Comparison of ENCODE assay signal across 8 mouse cellular contexts in genomic region chr4:48044491-48045211, GRCm38 (mm10). TPM values are rescaled to one million over a fixed set of nuclear protein-coding genes. Genes with fewer than 3 reads are reported as not detected.
DNase-seq lines count a peak whose midpoint lies in the region; ATAC-seq lines count a peak whose summit lies in the region.

TSS of gene Nr4a3 (plus strand) at chr4:48045153.

- peak within 1 kb of the TSS; percentile 61 for H3K9ac ChIP-seq in intestine, embryonic 15.5 days

- peak within 1 kb of the TSS; percentile 72 for H3K4me3 ChIP-seq in intestine, embryonic 15.5 days (replicated peaks)

- H3K27me3 ChIP-seq in intestine, embryonic 15.5 days (replicated peaks): peaks cover 42% of the 10 kb centered on the region

- peak; percentile 96 for DNase-seq in adrenal gland, adult 2 months
- peak; percentile 90 for DNase-seq in embryo, embryonic 11 days
- peak; percentile 94 for DNase-seq in gastrocnemius, postnatal 25 days
- peak; percentile 91 to 92 for DNase-seq in left cerebral cortex, postnatal 14 days (ENCODE audit: low spot score in 2 of 2)
- peak; percentile 85 for DNase-seq in right cerebral cortex, postnatal 14 days
- peak; percentile 75 for DNase-seq in urinary bladder, postnatal 25 days (ENCODE audit: low spot score)

- H3K9me3 ChIP-seq in intestine, embryonic 15.5 days: no peaks in the 10 kb centered on the region

- intact Hi-C loops in left cerebral cortex, postnatal 14 days (cut with DNase I): loop anchor here (5.0 to 10.0 kb wide), 6 partner anchors 97 to 610 kb away; no protein-coding TSS in a partner anchor

- H3K27ac ChIP-seq in intestine, embryonic 15.5 days: peak within 1 kb of the TSS; percentile 55

- H3K36me3 ChIP-seq in intestine, embryonic 15.5 days: no peaks in the 10 kb centered on the region

- WGBS in intestine, embryonic 15.5 days: under 1% methylated on average over 51 of the region's 54 CpGs

- H3K4me2 ChIP-seq in intestine, embryonic 15.5 days (replicated peaks): peak within 1 kb of the TSS; percentile 99

- peaks cover 37% of the 10 kb centered on the region for H3K4me1 ChIP-seq in intestine, embryonic 15.5 days (replicated peaks)

- ATAC-seq in intestine, embryonic 15.5 days: peak; percentile 79
- ATAC-seq in megakaryocyte-erythroid progenitor cell, adult 5-6 weeks (replicated peaks; ENCODE audit: low FRiP score, low TSS enrichment, poor library complexity, severe bottlenecking): peak; percentile 67

RNA-seq across cellular contexts. Expression of gene Nr4a3, which starts in this region (rescaled TPM):
- 100 to 1,000 TPM in 1 of 2 experiments, 10 to 100 TPM in 1; 45.6 to 171 TPM for total RNA-seq in adrenal gland, adult 2 months (2021)
- 108 and 138 TPM in 2 replicates for polyA plus RNA-seq in adrenal gland, adult 2 months (2012; rRNA removed)
- total RNA-seq in gastrocnemius, postnatal 25 days (2021): 10 to 100 TPM in 1 of 2 experiments, 1 to 10 TPM in 1; 6.1 to 11.0 TPM
- polyA plus RNA-seq in intestine, embryonic 15.5 days (2015; fragmentation: Nextera tagmentation; extraction: Ambion mirVana): 0.19 and 0.23 TPM in 2 replicates
- 10 to 100 TPM; 21.7 to 32.5 TPM for total RNA-seq in left cerebral cortex, postnatal 14 days (2021)
- 0.59 and 0.64 TPM in 2 replicates for total RNA-seq in megakaryocyte-erythroid progenitor cell, adult 5-6 weeks (2014; fragmentation: Nextera tagmentation)
- total RNA-seq in megakaryocyte-erythroid progenitor cell, adult 5-6 weeks (2017): 0.27 and 2.2 TPM in 2 replicates

Comparison
In these comparisons a context has a peak if more than half of its experiments do, and no peak if none do; other contexts are left out.
1. Peak in every context shown above with its lines: DNase-seq, ATAC-seq, H3K4me3 ChIP-seq and H3K27ac ChIP-seq.
2. RNA of gene Nr4a3 (polyA plus RNA-seq): 108 to 138 TPM in adrenal gland, adult 2 months; 0.19 to 0.23 TPM in intestine, embryonic 15.5 days; every median in the first group is over 10 times any median in the second.
3. Peak in ATAC-seq, H3K4me3 ChIP-seq, H3K27ac ChIP-seq, H3K9ac ChIP-seq and H3K4me2 ChIP-seq in intestine, embryonic 15.5 days; RNA of the gene not detected or under 1 TPM.